Mouse (Mus musculus): ENCODE data around the gene Prokr1. TPM values are rescaled to one million over a fixed set of nuclear protein-coding genes. Genes with fewer than 3 reads are reported as not detected.

The Prokr1 gene
- total and polyA plus RNA-seq, 2 experiments = 0.04 to 0.09 TPM

GRCm38 (mm10) chr6:87594188-87594587, 3.6 kb upstream of the Prokr1 start:
- no peaks in the 10 kb centered on the region for H3K27me3 ChIP-seq (ENCODE audit: control insufficient read depth, insufficient read depth, low read length)
- H3K4me3 ChIP-seq (ENCODE audit: insufficient read depth, low read depth, low read length) = no peak overlapping the region
- H3K9ac ChIP-seq (ENCODE audit: low read depth, low read length) = no peak overlapping the region
- no peak overlapping the region for H3K27ac ChIP-seq (replicated peaks; ENCODE audit: insufficient read depth, low read depth, low read length)
- peaks cover 2% of the 10 kb centered on the region for H3K4me1 ChIP-seq (ENCODE audit: control insufficient read depth, insufficient read depth, low read length)
- no peaks in the 10 kb centered on the region for H3K79me2 ChIP-seq (ENCODE audit: control insufficient read depth, insufficient read depth, low read length)
- TF ChIP-seq CTCF (IDR thresholded peaks at IDR 0.05; ENCODE audit: low read depth, low read length) (no peak), POLR2A (IDR thresholded peaks at IDR 0.05; ENCODE audit: extremely low read depth, insufficient read depth, low read length) (no peak)
- 77% methylated on average over 6 of the region's 6 CpGs for WGBS
- H3K36me3 ChIP-seq (ENCODE audit: control insufficient read depth, insufficient read depth, low read length) = no peaks in the 10 kb centered on the region
- no peak for DNase-seq (ENCODE audit: extremely low read depth, low read depth, low spot score)

DNA sequence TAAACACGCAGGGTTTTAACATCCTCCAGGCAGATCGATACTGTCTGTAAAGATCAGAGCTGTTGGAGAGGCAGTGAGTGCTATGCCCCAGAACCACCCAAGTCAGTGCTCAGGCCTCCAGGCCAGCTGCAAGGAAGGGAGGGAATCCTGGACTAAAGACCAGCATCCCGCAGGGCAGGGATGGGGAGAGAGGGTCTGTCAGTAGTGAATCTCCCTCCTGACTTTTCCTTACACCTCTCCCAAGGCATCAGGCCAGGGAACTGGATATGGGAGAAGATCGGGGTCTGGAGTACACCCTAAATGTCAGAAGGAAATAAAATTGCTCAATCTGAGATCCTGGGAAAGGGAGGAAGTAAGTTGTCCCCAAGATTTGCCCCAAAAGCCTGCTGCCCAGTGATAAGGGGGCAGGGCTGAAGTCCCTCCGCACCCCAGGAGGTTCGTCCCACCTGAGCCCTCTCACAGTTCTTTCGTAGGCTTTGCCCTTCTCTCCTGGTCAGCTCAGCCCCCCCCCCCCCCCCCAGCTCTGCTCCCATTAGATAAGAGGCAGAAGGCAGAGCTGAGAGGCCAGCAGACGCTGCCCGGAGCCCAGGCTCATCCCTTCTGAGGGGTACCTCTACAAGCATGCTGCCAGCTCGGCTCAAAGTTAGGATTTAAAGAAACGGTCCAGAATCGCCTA, 687 bp downstream of the Prokr1 start:
- 24% methylated on average over 12 of the region's 12 CpGs for WGBS

GRCm38 (mm10) chr6:87583991-87584390, 6.6 kb downstream of the Prokr1 start:
- H3K27me3 ChIP-seq (ENCODE audit: control insufficient read depth, insufficient read depth, low read length) = no peaks in the 10 kb centered on the region
- WGBS = 89% methylated on average over 7 of the region's 7 CpGs
- no peak overlapping the region for H3K27ac ChIP-seq (replicated peaks; ENCODE audit: insufficient read depth, low read depth, low read length)
- TF ChIP-seq POLR2A (IDR thresholded peaks at IDR 0.05; ENCODE audit: extremely low read depth, insufficient read depth, low read length) = no peak
- TF ChIP-seq CTCF (IDR thresholded peaks at IDR 0.05; ENCODE audit: low read depth, low read length) = no peak
- H3K36me3 ChIP-seq (ENCODE audit: control insufficient read depth, insufficient read depth, low read length) = no peaks in the 10 kb centered on the region
- H3K9ac ChIP-seq (ENCODE audit: low read depth, low read length) = no peak overlapping the region
- no peak overlapping the region for H3K4me3 ChIP-seq (ENCODE audit: insufficient read depth, low read depth, low read length)
- no peak for DNase-seq (ENCODE audit: extremely low read depth, low read depth, low spot score)
- no peaks in the 10 kb centered on the region for H3K79me2 ChIP-seq (ENCODE audit: control insufficient read depth, insufficient read depth, low read length)
- H3K4me1 ChIP-seq (ENCODE audit: control insufficient read depth, insufficient read depth, low read length) = no peaks in the 10 kb centered on the region

More for the DNA sequence above, 687 bp downstream of the Prokr1 start:
- Histone ChIP-seq H3K27me3 (ENCODE audit: control insufficient read depth, insufficient read depth, low read length) (no peaks in the 10 kb centered on the region), H3K79me2 (ENCODE audit: control insufficient read depth, insufficient read depth, low read length) (no peaks in the 10 kb centered on the region), H3K9ac (ENCODE audit: low read depth, low read length) (no peak overlapping the region; the same call in 1 of the 2 replicates), H3K4me3 (ENCODE audit: insufficient read depth, low read depth, low read length) (no peak overlapping the region; the same call in 1 of the 2 replicates), H3K4me1 (ENCODE audit: control insufficient read depth, insufficient read depth, low read length) (peaks cover 2% of the 10 kb centered on the region), H3K36me3 (ENCODE audit: control insufficient read depth, insufficient read depth, low read length) (no peaks in the 10 kb centered on the region), H3K27ac (replicated peaks; ENCODE audit: insufficient read depth, low read depth, low read length) (no peak overlapping the region)
- no peak for DNase-seq (ENCODE audit: extremely low read depth, low read depth, low spot score)
- TF ChIP-seq CTCF (IDR thresholded peaks at IDR 0.05; ENCODE audit: low read depth, low read length) (no peak), POLR2A (IDR thresholded peaks at IDR 0.05; ENCODE audit: extremely low read depth, insufficient read depth, low read length) (no peak)

DNA sequence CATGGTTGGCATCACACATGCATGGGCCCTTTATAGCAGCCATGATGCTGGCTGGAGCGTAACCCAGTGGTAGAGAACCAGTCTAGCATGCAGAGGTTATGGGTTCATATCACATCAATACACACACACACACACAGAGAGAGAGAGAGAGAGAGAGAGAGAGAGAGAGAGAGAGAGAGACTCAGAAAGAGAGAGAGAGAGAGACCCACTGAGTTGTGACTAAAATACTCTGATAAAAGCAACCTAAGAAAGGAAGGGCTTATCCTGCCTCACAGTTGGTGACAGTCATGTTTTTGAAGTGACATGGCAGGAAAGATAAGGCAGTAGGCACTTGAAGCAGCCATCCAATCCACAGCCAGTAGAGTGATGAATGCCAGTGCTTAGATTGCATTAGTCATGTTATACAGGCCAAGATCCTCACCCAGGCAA, 7.3 kb downstream of the Prokr1 start:
- TF ChIP-seq CTCF (IDR thresholded peaks at IDR 0.05; ENCODE audit: low read depth, low read length) (no peak), POLR2A (IDR thresholded peaks at IDR 0.05; ENCODE audit: extremely low read depth, insufficient read depth, low read length) (no peak)
- H3K4me3 ChIP-seq (ENCODE audit: insufficient read depth, low read depth, low read length) = no peak overlapping the region
- no peaks in the 10 kb centered on the region for H3K36me3 ChIP-seq (ENCODE audit: control insufficient read depth, insufficient read depth, low read length)
- DNase-seq (ENCODE audit: extremely low read depth, low read depth, low spot score) = no peak
- H3K4me1 ChIP-seq (ENCODE audit: control insufficient read depth, insufficient read depth, low read length) = no peaks in the 10 kb centered on the region
- 97% methylated on average over 1 of the region's 1 CpGs for WGBS
- no peaks in the 10 kb centered on the region for H3K79me2 ChIP-seq (ENCODE audit: control insufficient read depth, insufficient read depth, low read length)
- H3K9ac ChIP-seq (ENCODE audit: low read depth, low read length) = no peak overlapping the region
- H3K27me3 ChIP-seq (ENCODE audit: control insufficient read depth, insufficient read depth, low read length) = no peaks in the 10 kb centered on the region
- H3K27ac ChIP-seq (replicated peaks; ENCODE audit: insufficient read depth, low read depth, low read length) = no peak overlapping the region

DNA sequence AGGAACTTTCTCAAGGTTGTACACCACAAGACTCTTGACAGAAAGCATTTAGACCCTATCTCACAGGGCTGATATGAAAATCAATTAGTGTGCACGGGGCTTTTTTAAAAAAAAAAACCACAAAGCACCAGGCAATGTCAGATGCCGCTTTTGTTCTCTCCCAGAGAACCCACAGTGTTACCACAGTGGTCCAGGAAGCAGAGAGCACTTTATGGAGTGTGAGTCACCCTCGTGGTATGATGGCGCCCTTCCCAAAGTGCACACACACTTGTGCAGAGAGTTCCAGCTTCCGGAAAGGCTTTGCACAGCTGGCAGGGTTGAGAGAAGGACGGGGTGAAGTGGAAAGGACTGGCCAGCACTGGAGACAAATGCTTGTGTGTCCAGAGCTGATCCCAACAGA, 8.1 kb downstream of the Prokr1 start:
- no peaks in the 10 kb centered on the region for H3K27me3 ChIP-seq (ENCODE audit: control insufficient read depth, insufficient read depth, low read length)
- no peak overlapping the region for H3K27ac ChIP-seq (replicated peaks; ENCODE audit: insufficient read depth, low read depth, low read length)
- no peak overlapping the region for H3K4me3 ChIP-seq (ENCODE audit: insufficient read depth, low read depth, low read length)
- no peaks in the 10 kb centered on the region for H3K36me3 ChIP-seq (ENCODE audit: control insufficient read depth, insufficient read depth, low read length)
- 50% methylated on average over 6 of the region's 6 CpGs for WGBS
- H3K79me2 ChIP-seq (ENCODE audit: control insufficient read depth, insufficient read depth, low read length) = no peaks in the 10 kb centered on the region
- no peak for DNase-seq (ENCODE audit: extremely low read depth, low read depth, low spot score)
- H3K4me1 ChIP-seq (ENCODE audit: control insufficient read depth, insufficient read depth, low read length) = no peaks in the 10 kb centered on the region
- TF ChIP-seq CTCF (IDR thresholded peaks at IDR 0.05; ENCODE audit: low read depth, low read length) (no peak), POLR2A (IDR thresholded peaks at IDR 0.05; ENCODE audit: extremely low read depth, insufficient read depth, low read length) (no peak)
- no peak overlapping the region for H3K9ac ChIP-seq (ENCODE audit: low read depth, low read length)

GRCm38 (mm10) chr6:87581581-87581980, 9.0 kb downstream of the Prokr1 start:
- Histone ChIP-seq H3K27ac (replicated peaks; ENCODE audit: insufficient read depth, low read depth, low read length) (no peak overlapping the region), H3K36me3 (ENCODE audit: control insufficient read depth, insufficient read depth, low read length) (no peaks in the 10 kb centered on the region), H3K4me1 (ENCODE audit: control insufficient read depth, insufficient read depth, low read length) (no peaks in the 10 kb centered on the region), H3K79me2 (ENCODE audit: control insufficient read depth, insufficient read depth, low read length) (no peaks in the 10 kb centered on the region), H3K27me3 (ENCODE audit: control insufficient read depth, insufficient read depth, low read length) (no peaks in the 10 kb centered on the region), H3K4me3 (ENCODE audit: insufficient read depth, low read depth, low read length) (no peak overlapping the region), H3K9ac (ENCODE audit: low read depth, low read length) (no peak overlapping the region)
- 87% methylated on average over 18 of the region's 18 CpGs for WGBS
- TF ChIP-seq CTCF (IDR thresholded peaks at IDR 0.05; ENCODE audit: low read depth, low read length) = no peak
- no peak for TF ChIP-seq POLR2A (IDR thresholded peaks at IDR 0.05; ENCODE audit: extremely low read depth, insufficient read depth, low read length)
- DNase-seq (ENCODE audit: extremely low read depth, low read depth, low spot score) = no peak

Data from liver, adult 2 months (tissue).